Mouse (Mus musculus): ENCODE data around the gene H2al2a.

DNA sequence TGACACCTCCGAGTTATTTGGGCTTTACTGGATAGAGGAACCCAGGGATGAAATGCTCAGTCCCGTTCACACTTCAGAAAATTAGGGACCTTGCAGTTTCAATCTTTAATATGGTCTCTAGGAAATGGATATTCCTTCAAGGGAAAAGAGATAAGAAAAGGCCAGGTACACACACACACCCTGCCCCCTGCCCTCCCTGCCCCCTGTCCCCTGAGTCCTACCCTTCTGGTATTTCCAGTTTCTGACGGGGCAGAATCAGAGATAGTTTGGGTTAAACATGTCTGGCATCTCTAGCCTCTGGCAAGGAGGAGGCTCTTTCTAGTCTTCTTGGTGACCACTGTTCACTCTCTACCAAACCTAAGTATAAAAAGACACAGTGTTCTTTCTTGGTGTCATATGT, 49.9 kb downstream of the H2al2a start:
- TF ChIP-seq EP300 (optimal IDR thresholded peaks at IDR 0.05): no peak
- TF ChIP-seq CTCF (IDR thresholded peaks at IDR 0.05; ENCODE audit: low read depth): no peak

All from stomach, postnatal 0 days (tissue).